Mouse (Mus musculus): ENCODE measurements around the gene Olfr481. TPM values are rescaled to one million over a fixed set of nuclear protein-coding genes. Genes with fewer than 3 reads are reported as not detected.

Gene Olfr481
- not detected in 2 replicates for polyA plus RNA-seq (2016; fragmentation: Nextera tagmentation; extraction: Ambion mirVana)

DNA sequence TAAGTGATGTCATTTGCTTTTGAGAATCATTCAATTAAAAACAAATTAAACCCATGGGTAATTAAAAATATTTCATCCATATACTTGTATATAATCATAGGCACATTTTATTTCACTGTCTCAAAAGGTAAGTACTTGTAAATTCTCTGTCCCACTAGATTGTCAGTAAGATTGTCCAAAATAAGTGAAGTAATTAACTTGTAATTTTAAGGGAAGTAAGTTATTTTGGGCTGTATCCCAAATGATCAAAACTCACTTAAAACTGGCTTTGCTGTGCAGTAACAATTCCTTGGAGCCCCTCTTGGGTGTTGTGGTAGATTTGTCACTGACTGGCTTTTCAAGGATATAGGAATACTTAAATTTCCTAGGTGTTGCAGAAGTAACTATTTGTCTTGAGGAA, at the start of gene Olfr481:
Gene Olfr481 (plus strand): TSS at position 301 of the 400 bp plus-strand sequence.
- no peaks in the 10 kb centered on the region for H3K4me1 ChIP-seq
- H3K9me3 ChIP-seq = no peaks in the 10 kb centered on the region
- DNase-seq (ENCODE audit: extremely low spot score, low spot score) = no peak
- no peak within 1 kb of the TSS for H3K4me3 ChIP-seq
- H3K36me3 ChIP-seq (replicated peaks) = no peaks in the 10 kb centered on the region
- H3K27ac ChIP-seq = no peak within 1 kb of the TSS
- no peaks in the 10 kb centered on the region for H3K27me3 ChIP-seq (ENCODE audit: poor library complexity, severe bottlenecking)

- Histone ChIP-seq H3K4me1 (no peaks in the 10 kb centered on the region), H3K27ac (no peak within 1 kb of the TSS), H3K36me3 (replicated peaks) (no peaks in the 10 kb centered on the region), H3K4me3 (no peak within 1 kb of the TSS), H3K9me3 (no peaks in the 10 kb centered on the region), H3K27me3 (ENCODE audit: poor library complexity, severe bottlenecking) (no peaks in the 10 kb centered on the region)
- DNase-seq (ENCODE audit: extremely low spot score, low spot score) = no peak
- WGBS = 86% methylated on average over 3 of the region's 3 CpGs
Measured at GRCm38 (mm10) chr7:108033889-108034288, 45.8 kb upstream of the Olfr481 start, which contains the start of gene Olfr478. Olfr478 (minus strand) TSS chr7:108033989.

GRCm38 (mm10) chr7:108050393-108050792, 29.3 kb upstream of the Olfr481 start, which contains the start of gene Olfr479:
Olfr479 (plus strand) TSS chr7:108050693.
- 82% methylated on average over 2 of the region's 2 CpGs for whole genome bisulfite sequencing
- no peak for DNase-seq (ENCODE audit: extremely low spot score, low spot score)
- no peaks in the 10 kb centered on the region for H3K4me1 ChIP-seq
- H3K4me3 ChIP-seq = no peak within 1 kb of the TSS
- no peak within 1 kb of the TSS for H3K27ac ChIP-seq
- no peaks in the 10 kb centered on the region for H3K9me3 ChIP-seq
- H3K27me3 ChIP-seq (ENCODE audit: poor library complexity, severe bottlenecking) = no peaks in the 10 kb centered on the region
- no peaks in the 10 kb centered on the region for H3K36me3 ChIP-seq (replicated peaks)

DNA sequence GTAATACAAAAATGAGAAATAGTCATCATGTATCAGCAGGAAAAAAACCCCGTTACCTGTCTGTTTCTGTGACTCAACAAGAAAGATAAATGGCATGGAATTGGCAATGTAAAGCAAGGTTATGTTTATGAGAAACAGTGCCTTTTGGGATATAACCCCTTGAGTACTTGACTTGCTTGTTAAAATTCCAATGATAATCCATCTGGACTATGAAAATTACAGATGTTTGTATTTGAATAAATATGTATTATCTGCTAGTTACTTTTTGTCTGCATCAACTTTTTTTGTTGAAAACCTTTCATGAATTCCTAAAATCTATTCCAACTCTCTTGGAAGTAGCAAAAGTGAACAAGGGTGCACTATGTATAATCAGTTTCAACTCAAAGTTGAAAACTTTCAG, 12.4 kb upstream of the Olfr481 start, which contains the start of gene Olfr480:
Gene Olfr480 (minus strand): TSS at position 101 of the 400 bp plus-strand sequence.
- H3K9me3 ChIP-seq = no peaks in the 10 kb centered on the region
- no peak for DNase-seq (ENCODE audit: extremely low spot score, low spot score)
- H3K27ac ChIP-seq = no peak within 1 kb of the TSS
- no peaks in the 10 kb centered on the region for H3K4me1 ChIP-seq
- 92% methylated on average over 1 of the region's 1 CpGs for WGBS
- H3K4me3 ChIP-seq = no peak within 1 kb of the TSS
- H3K27me3 ChIP-seq (ENCODE audit: poor library complexity, severe bottlenecking) = no peaks in the 10 kb centered on the region
- no peaks in the 10 kb centered on the region for H3K36me3 ChIP-seq (replicated peaks)

- 88% methylated on average over 1 of the region's 1 CpGs for WGBS
- no peak within 1 kb of the TSS for H3K4me3 ChIP-seq
- no peak within 1 kb of the TSS for H3K27ac ChIP-seq
- no peaks in the 10 kb centered on the region for H3K4me1 ChIP-seq
- no peak for DNase-seq (ENCODE audit: extremely low spot score, low spot score)
- H3K27me3 ChIP-seq (ENCODE audit: poor library complexity, severe bottlenecking) = no peaks in the 10 kb centered on the region
- no peaks in the 10 kb centered on the region for H3K9me3 ChIP-seq
- H3K36me3 ChIP-seq (replicated peaks) = no peaks in the 10 kb centered on the region
Measured at GRCm38 (mm10) chr7:108097486-108097885, 17.8 kb downstream of the Olfr481 start, which contains the start of gene Olfr482. Olfr482 (minus strand) TSS chr7:108097586.

DNA sequence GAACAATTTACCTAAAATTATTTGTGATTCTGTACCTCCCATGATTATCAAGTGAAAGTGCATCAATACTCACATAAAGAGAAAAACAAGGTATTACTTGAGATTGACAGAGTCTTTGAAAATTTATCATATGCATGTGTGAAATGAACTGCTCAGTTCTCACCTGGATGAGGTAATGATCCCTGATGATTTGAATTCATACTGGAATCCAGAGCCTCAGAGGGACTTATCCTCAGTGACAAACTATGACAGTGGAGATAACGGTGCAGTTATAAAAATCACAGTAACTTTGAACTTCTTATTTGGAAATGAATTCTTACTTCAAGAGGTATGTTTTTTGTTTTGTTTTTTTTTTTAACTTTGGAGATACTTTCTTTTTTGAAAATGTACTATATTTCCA, 20.9 kb downstream of the Olfr481 start, which contains the start of gene Olfr483:
Gene Olfr483 (plus strand): TSS at position 301 of the 400 bp plus-strand sequence.
- Histone ChIP-seq H3K36me3 (replicated peaks) (no peaks in the 10 kb centered on the region), H3K27me3 (ENCODE audit: poor library complexity, severe bottlenecking) (no peaks in the 10 kb centered on the region), H3K4me3 (no peak within 1 kb of the TSS), H3K9me3 (no peaks in the 10 kb centered on the region), H3K27ac (no peak within 1 kb of the TSS), H3K4me1 (no peaks in the 10 kb centered on the region)
- no peak for DNase-seq (ENCODE audit: extremely low spot score, low spot score)
- WGBS = 92% methylated on average over 1 of the region's 1 CpGs

- H3K27ac ChIP-seq = no peak overlapping the region
- DNase-seq (ENCODE audit: extremely low spot score, low spot score) = no peak
- H3K4me1 ChIP-seq = no peaks in the 10 kb centered on the region
- H3K4me3 ChIP-seq = no peak overlapping the region
- WGBS = 20% methylated on average over 1 of the region's 1 CpGs
- no peaks in the 10 kb centered on the region for H3K36me3 ChIP-seq (replicated peaks)
- H3K27me3 ChIP-seq (ENCODE audit: poor library complexity, severe bottlenecking) = no peaks in the 10 kb centered on the region
- no peaks in the 10 kb centered on the region for H3K9me3 ChIP-seq
Measured at GRCm38 (mm10) chr7:108120681-108121080, 41.0 kb downstream of the Olfr481 start.

- no peak for DNase-seq (ENCODE audit: extremely low spot score, low spot score)
- Histone ChIP-seq H3K27ac (no peak overlapping the region), H3K4me1 (no peaks in the 10 kb centered on the region), H3K4me3 (no peak overlapping the region), H3K9me3 (no peaks in the 10 kb centered on the region), H3K27me3 (ENCODE audit: poor library complexity, severe bottlenecking) (no peaks in the 10 kb centered on the region), H3K36me3 (replicated peaks) (no peaks in the 10 kb centered on the region)
- 70% methylated on average over 1 of the region's 1 CpGs for WGBS
Measured at GRCm38 (mm10) chr7:108121416-108121815, 41.8 kb downstream of the Olfr481 start.

DNA sequence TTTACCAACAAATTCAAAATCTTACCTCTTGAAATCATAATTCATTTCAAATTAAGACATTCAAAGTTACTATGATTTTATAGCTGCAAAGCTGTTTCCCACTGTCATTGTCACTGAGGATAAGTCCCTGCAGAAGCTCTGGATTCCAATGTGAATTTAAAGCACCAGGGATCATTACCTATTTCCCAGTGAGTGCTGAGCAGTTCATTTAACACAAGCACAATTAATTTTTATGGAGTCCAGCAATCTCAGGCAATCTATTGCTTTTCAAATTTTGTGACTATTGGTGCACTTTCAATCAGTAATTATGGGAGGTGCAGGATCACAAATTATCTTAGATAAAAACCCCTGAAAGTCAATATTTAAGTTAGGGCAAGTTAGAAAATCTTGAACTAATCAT, 47.7 kb downstream of the Olfr481 start, which contains the start of gene Olfr484:
Gene Olfr484 (minus strand): TSS at position 101 of the 400 bp plus-strand sequence.
- H3K36me3 ChIP-seq (replicated peaks) = no peaks in the 10 kb centered on the region
- H3K4me3 ChIP-seq = no peak within 1 kb of the TSS
- no peak within 1 kb of the TSS for H3K27ac ChIP-seq
- no peaks in the 10 kb centered on the region for H3K27me3 ChIP-seq (ENCODE audit: poor library complexity, severe bottlenecking)
- H3K4me1 ChIP-seq = no peaks in the 10 kb centered on the region
- no peaks in the 10 kb centered on the region for H3K9me3 ChIP-seq
- no peak for DNase-seq (ENCODE audit: extremely low spot score, low spot score)

Other genes with a start within 250 kb of the Olfr481 start
- gene Olfr470, start 232.4 kb upstream of the Olfr481 start, polyA plus RNA-seq (2016; fragmentation: Nextera tagmentation; extraction: Ambion mirVana) = not detected in 2 replicates
- gene Olfr472, start 182.0 kb upstream of the Olfr481 start, polyA plus RNA-seq (2016; fragmentation: Nextera tagmentation; extraction: Ambion mirVana) = not detected in 2 replicates
- gene Olfr473, start 149.4 kb upstream of the Olfr481 start, polyA plus RNA-seq (2016; fragmentation: Nextera tagmentation; extraction: Ambion mirVana) = not detected in 2 replicates
- not detected in 2 replicates for gene Olfr474, start 125.2 kb upstream of the Olfr481 start, polyA plus RNA-seq (2016; fragmentation: Nextera tagmentation; extraction: Ambion mirVana)
- not detected in 2 replicates for gene Olfr476, start 115.1 kb upstream of the Olfr481 start, polyA plus RNA-seq (2016; fragmentation: Nextera tagmentation; extraction: Ambion mirVana)
- not detected in 2 replicates for gene Olfr477, start 93.2 kb upstream of the Olfr481 start, polyA plus RNA-seq (2016; fragmentation: Nextera tagmentation; extraction: Ambion mirVana)
- gene Olfr478, start 45.9 kb upstream of the Olfr481 start, polyA plus RNA-seq (2016; fragmentation: Nextera tagmentation; extraction: Ambion mirVana) = not detected in 2 replicates
- gene Olfr479, start 29.2 kb upstream of the Olfr481 start, polyA plus RNA-seq (2016; fragmentation: Nextera tagmentation; extraction: Ambion mirVana) = not detected in 2 replicates
- gene Olfr480, start 12.5 kb upstream of the Olfr481 start, polyA plus RNA-seq (2016; fragmentation: Nextera tagmentation; extraction: Ambion mirVana) = not detected in 2 replicates
- 0.06 TPM in 1 of 2 replicates, not detected in the other for gene Olfr482, start 17.7 kb downstream of the Olfr481 start, polyA plus RNA-seq (2016; fragmentation: Nextera tagmentation; extraction: Ambion mirVana)
- gene Olfr483, start 21.0 kb downstream of the Olfr481 start, polyA plus RNA-seq (2016; fragmentation: Nextera tagmentation; extraction: Ambion mirVana) = not detected in 2 replicates
- gene Olfr484, start 47.6 kb downstream of the Olfr481 start, polyA plus RNA-seq (2016; fragmentation: Nextera tagmentation; extraction: Ambion mirVana) = not detected in 2 replicates
- gene Olfr485, start 80.0 kb downstream of the Olfr481 start, polyA plus RNA-seq (2016; fragmentation: Nextera tagmentation; extraction: Ambion mirVana) = not detected in 2 replicates
- gene Olfr486, start 92.9 kb downstream of the Olfr481 start, polyA plus RNA-seq (2016; fragmentation: Nextera tagmentation; extraction: Ambion mirVana) = not detected in 2 replicates
- not detected in 2 replicates for gene Olfr487, start 134.8 kb downstream of the Olfr481 start, polyA plus RNA-seq (2016; fragmentation: Nextera tagmentation; extraction: Ambion mirVana)
- gene Olfr488, start 178.5 kb downstream of the Olfr481 start, polyA plus RNA-seq (2016; fragmentation: Nextera tagmentation; extraction: Ambion mirVana) = not detected in 2 replicates
- not detected in 2 replicates for gene Olfr490, start 209.1 kb downstream of the Olfr481 start, polyA plus RNA-seq (2016; fragmentation: Nextera tagmentation; extraction: Ambion mirVana)
- not detected in 2 replicates for gene Olfr491, start 233.6 kb downstream of the Olfr481 start, polyA plus RNA-seq (2016; fragmentation: Nextera tagmentation; extraction: Ambion mirVana)
- not detected in 2 replicates for gene Olfr492, start 243.8 kb downstream of the Olfr481 start, polyA plus RNA-seq (2016; fragmentation: Nextera tagmentation; extraction: Ambion mirVana)